Mouse (Mus musculus) ES-Bruce4 (cell line): ENCODE measurements around the gene Ccr3. TPM values are rescaled to one million over a fixed set of nuclear protein-coding genes. Genes with fewer than 3 reads are reported as not detected.
"Not testable (repeated sequence)": the region's sequence is repeated elsewhere in the genome, so short reads cannot be mapped to it uniquely, and the experiment has no call there.

Experiments used
- H3K27ac ChIP-seq: 2 replicates; pipeline ENCODE4 v1.5.1; 2012; ENCODE audit warnings: low read length, inconsistent platforms; ENCODE audit not compliant: insufficient read depth
- H3K27me3 ChIP-seq: 2 replicates; pipeline ENCODE4 v1.6.1; 2012; ENCODE audit warnings: mild to moderate bottlenecking, low read length, inconsistent platforms; ENCODE audit not compliant: control insufficient read depth, poor library complexity, insufficient read depth, severe bottlenecking
- H3K36me3 ChIP-seq: 2 replicates; pipeline ENCODE4 v1.6.1; 2012; ENCODE audit warnings: inconsistent platforms, mild to moderate bottlenecking, low read length, moderate library complexity; ENCODE audit not compliant: control insufficient read depth, poor library complexity, insufficient read depth, severe bottlenecking
- H3K4me1 ChIP-seq: one replicate; pipeline ENCODE4 v1.8.1; 2011; ENCODE audit warnings: low read length; ENCODE audit not compliant: control insufficient read depth, insufficient read depth
- H3K4me3 ChIP-seq: 2 replicates; pipeline ENCODE4 v1.5.1; 2011; ENCODE audit warnings: low read depth, mild to moderate bottlenecking, low read length
- H3K9ac ChIP-seq: 2 replicates; pipeline ENCODE4 v1.6.1; 2012; ENCODE audit warnings: low read depth, mild to moderate bottlenecking, inconsistent platforms; ENCODE audit not compliant: poor library complexity, severe bottlenecking
- H3K9me3 ChIP-seq: replicated peaks from 2 replicates; pipeline ENCODE4 v1.6.1; 2012; ENCODE audit warnings: mild to moderate bottlenecking, low read length, inconsistent platforms; ENCODE audit not compliant: control insufficient read depth, poor library complexity, insufficient read depth, severe bottlenecking
- CTCF ChIP-seq: IDR thresholded peaks from one replicate; pipeline ENCODE4 v1.8.1; 2011; ENCODE audit warnings: low read depth, low read length
- EP300 ChIP-seq: IDR thresholded peaks from 2 replicates; pipeline ENCODE4 v1.6.1; 2011; ENCODE audit warnings: low read depth, low read length; ENCODE audit not compliant: insufficient read depth
- POLR2A ChIP-seq: IDR thresholded peaks from one replicate; pipeline ENCODE4 v1.8.1; 2011; ENCODE audit warnings: low read length; ENCODE audit not compliant: insufficient read depth
- polyA plus RNA-seq: library from polyadenylated mRNA; stranded (reverse); fragments of >200 nt; gene quantifications from 2 replicates; pipeline ENCODE4 v1.2.4, GENCODE M21; 2011; ENCODE audit warnings: low read depth; ENCODE audit not compliant: missing spikeins, insufficient read depth, insufficient read length

Ccr3 gene
- polyA plus RNA-seq, 1 experiment, result not detected

DNA sequence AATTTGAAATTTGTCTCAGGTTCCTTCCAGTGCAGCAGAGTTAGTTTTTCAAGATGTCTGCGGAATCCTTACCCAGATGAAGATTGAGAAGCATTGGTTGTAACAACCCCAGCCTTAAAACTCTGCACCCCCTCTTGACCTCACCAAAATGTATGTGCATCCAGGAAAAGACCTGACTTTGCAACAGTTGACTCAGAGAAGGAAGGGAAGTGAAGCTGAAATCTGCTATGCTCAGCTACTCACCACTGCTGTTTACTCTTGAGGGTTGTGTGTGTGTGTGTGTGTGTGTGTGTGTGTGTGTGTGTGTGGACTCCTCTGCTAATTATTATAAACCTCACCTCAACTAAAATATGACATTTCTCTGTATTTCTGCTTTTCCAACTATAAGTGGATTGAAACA is 49.7 kb downstream of the Ccr3 start:
- Histone ChIP-seq H3K4me1 (no peaks in the 10 kb centered on the region), H3K27ac (no peak overlapping the region), H3K9ac (no peak overlapping the region), H3K9me3 (no peaks in the 10 kb centered on the region), H3K36me3 (no peaks in the 10 kb centered on the region), H3K27me3 (no peaks in the 10 kb centered on the region), H3K4me3 (no peak overlapping the region)
- no peak for TF ChIP-seq EP300
- TF ChIP-seq POLR2A, result no peak
- no peak for TF ChIP-seq CTCF

DNA sequence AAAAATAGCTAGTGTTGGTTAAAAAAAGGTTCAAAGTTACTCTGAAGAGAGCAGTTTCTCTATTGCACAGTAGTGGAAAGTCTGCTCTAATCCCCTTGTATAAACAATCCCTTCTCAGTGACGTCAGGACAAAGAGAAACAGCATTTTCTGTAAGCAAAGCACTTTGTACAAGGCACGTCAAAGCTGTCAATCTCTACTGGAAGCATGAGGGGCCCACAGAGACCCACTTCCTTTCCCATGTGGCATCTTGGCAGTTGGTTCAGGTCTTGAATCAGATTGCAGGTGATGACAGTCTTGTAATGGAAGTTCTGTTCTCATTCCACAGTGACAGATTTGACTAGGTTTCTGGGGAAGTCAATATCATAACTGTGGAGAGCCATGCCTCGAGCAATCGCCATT is 58.0 kb downstream of the Ccr3 start:
- H3K9ac ChIP-seq, result no peak overlapping the region
- no peak overlapping the region for H3K27ac ChIP-seq
- TF ChIP-seq CTCF (no peak), POLR2A (no peak), EP300 (no peak)
- H3K9me3 ChIP-seq, result no peaks in the 10 kb centered on the region
- no peaks in the 10 kb centered on the region for H3K27me3 ChIP-seq
- no peaks in the 10 kb centered on the region for H3K4me1 ChIP-seq
- H3K36me3 ChIP-seq, result no peaks in the 10 kb centered on the region
- H3K4me3 ChIP-seq, result no peak overlapping the region

DNA sequence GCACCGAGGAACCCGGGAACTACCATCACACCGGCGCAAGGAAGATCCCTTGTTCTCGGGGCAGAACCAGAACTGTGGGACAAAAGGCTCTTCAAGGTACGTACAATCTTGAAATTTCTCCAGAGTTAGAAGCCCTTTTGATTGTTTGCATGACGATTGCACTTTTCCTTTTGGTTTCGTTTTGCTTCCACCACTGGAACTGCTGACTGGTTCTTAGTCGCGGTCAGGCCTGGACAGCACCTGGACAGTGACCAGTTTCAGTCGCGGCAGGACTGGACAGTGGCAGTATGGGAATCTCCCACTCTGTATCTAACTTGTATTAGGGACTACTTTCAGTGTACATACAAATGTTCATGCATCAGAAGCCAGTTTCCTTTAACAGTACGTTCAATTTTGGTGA is 58.7 kb downstream of the Ccr3 start:
- H3K27ac ChIP-seq, H3K9me3 ChIP-seq, H3K4me1 ChIP-seq, H3K4me3 ChIP-seq, H3K27me3 ChIP-seq, H3K36me3 ChIP-seq, H3K9ac ChIP-seq: not testable (repeated sequence)

Other genes starting within 250 kb of the Ccr3 start
- gene Cxcr6, start 215.5 kb upstream of the Ccr3 start, polyA plus RNA-seq, result not detected in 2 replicates
- 10.2 and 10.3 TPM in 2 replicates for gene Fyco1, start 170.1 kb upstream of the Ccr3 start, polyA plus RNA-seq
- not detected in 2 replicates for gene Xcr1, start 159.9 kb upstream of the Ccr3 start, polyA plus RNA-seq
- not detected in 2 replicates for gene Ccr1, start 53.3 kb upstream of the Ccr3 start, polyA plus RNA-seq
- gene Ccr1l1, start 43.6 kb upstream of the Ccr3 start, polyA plus RNA-seq, result not detected in 2 replicates
- gene Ccr2, start 80.0 kb downstream of the Ccr3 start, polyA plus RNA-seq, result not detected in 2 replicates
- 5.3 and 7.6 TPM in 2 replicates for gene Ccr5, start 99.6 kb downstream of the Ccr3 start, polyA plus RNA-seq